Mouse (Mus musculus): ENCODE measurements around the gene Coq6. TPM values are rescaled to one million over a fixed set of nuclear protein-coding genes. Genes with fewer than 3 reads are reported as not detected.

The Coq6 gene
- total RNA-seq, 2 experiments from 2014 or later = 102 to 106 TPM

Other genes starting within 250 kb of the Coq6 start
- gene Dnal1, start 247.3 kb upstream of the Coq6 start, total RNA-seq (2021) = 10 to 100 TPM in 1 of 2 experiments, 1 to 10 TPM in 1; 8.2 to 10.1 TPM
- gene Pnma1, start 213.2 kb upstream of the Coq6 start, total RNA-seq (2021) = under 1 TPM; 0.14 to 0.18 TPM
- gene Elmsan1, start 142.8 kb upstream of the Coq6 start, total RNA-seq (2021) = 10 to 100 TPM; 13.8 to 17.7 TPM
- gene Ptgr2, start 76.4 kb upstream of the Coq6 start, total RNA-seq (2021) = 100 to 1,000 TPM; 213 to 236 TPM
- 10 to 100 TPM; 19.5 to 22.1 TPM for gene Zfp410, start 44.8 kb upstream of the Coq6 start, total RNA-seq (2021)
- 1 to 10 TPM; 8.3 to 8.5 TPM for gene Fam161b, start 176 bp downstream of the Coq6 start, total RNA-seq (2021)
- 10 to 100 TPM; 58.1 to 59.2 TPM for gene Entpd5, start 47.4 kb downstream of the Coq6 start, total RNA-seq (2021)
- gene Bbof1, start 47.4 kb downstream of the Coq6 start, total RNA-seq (2021) = 1 to 10 TPM; 1.3 to 3.0 TPM
- 1 to 10 TPM; 8.4 to 8.5 TPM for gene Rnf113a2, start 55.5 kb downstream of the Coq6 start, total RNA-seq (2021)
- 100 to 1,000 TPM; 178 to 183 TPM for gene Aldh6a1, start 89.3 kb downstream of the Coq6 start, total RNA-seq (2021)
- 10 to 100 TPM; 10.2 to 12.2 TPM for gene Lin52, start 89.8 kb downstream of the Coq6 start, total RNA-seq (2021)
- gene Vsx2, start 208.1 kb downstream of the Coq6 start, total RNA-seq (2021) = not detected